Mouse (Mus musculus) embryo, embryonic 10.5 days (tissue): ENCODE results near the gene Arhgap15.

ENCODE experiments used
- DNase-seq: peaks from one replicate; pipeline ENCODE4 v3.0.0-alpha.2; 2015; ENCODE audit warnings: low spot score

Arhgap15 gene

DNA sequence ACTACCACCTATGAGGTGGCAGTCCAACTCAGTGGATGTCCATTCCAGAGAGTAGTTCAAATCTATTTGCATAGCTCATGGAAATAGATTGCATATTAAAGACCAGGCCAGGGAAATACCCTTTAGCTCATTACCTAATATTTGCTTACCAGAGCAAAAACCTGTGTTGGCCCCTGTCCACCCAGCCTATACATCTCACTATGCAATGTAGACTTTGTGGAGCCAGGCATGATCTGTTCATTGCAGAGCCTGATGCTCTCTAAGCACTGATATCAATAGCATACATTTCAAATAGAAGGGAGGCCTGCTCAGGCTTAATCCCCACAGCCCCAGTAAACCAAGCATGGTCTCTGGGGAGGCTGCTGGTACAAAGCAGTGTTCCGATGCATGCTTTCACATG, 689.4 kb downstream of the Arhgap15 start:
- no peak for DNase-seq

DNA sequence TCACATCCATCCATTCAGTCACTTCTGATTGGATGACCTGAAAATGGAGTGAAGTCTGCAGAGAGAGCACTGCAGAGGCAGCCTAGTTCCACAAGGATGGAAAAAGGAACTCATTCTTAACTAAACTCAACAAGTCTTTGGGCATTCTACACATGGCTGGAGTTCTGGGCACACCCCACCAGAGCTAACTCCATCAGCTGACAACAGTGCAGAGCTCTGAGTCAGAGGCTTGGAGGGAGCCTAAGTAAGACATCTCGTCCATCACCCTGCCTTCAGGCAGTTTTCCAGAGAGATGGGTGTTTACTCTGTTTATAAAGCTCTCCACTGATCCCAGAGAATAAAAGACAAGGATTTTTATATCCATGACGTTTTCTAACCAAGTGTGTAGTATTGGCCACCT, 696.3 kb downstream of the Arhgap15 start:
- DNase-seq: no peak
